Mouse (Mus musculus): ENCODE data around the gene Zmiz1. TPM values are rescaled to one million over a fixed set of nuclear protein-coding genes. Genes with fewer than 3 reads are reported as not detected.

The Zmiz1 gene
- total RNA-seq (2023) = 99.6 to 115 TPM (median 109 TPM) in 4 replicates

GRCm38 (mm10) chr14:25459016-25459393 is at the start of gene Zmiz1:
TSS of gene Zmiz1 (plus strand) at chr14:25459185.

GRCm38 (mm10) chr14:25693888-25694568 is 235.0 kb downstream of the Zmiz1 start, which contains the start of gene Ppif:
TSS of gene Ppif (plus strand) at chr14:25694154.

Other genes starting within 250 kb of the Zmiz1 start
- gene Ppif, start 235.0 kb downstream of the Zmiz1 start, total RNA-seq (2023) = 25.1 to 33.2 TPM (median 31.1 TPM) in 4 replicates